Mouse (Mus musculus) macrophage (primary cell): ENCODE measurements around the gene Gm5127. TPM values are rescaled to one million over a fixed set of nuclear protein-coding genes. Genes with fewer than 3 reads are reported as not detected.
A peak's percentile ranks its signal among the peaks of the same experiment; 100 is the strongest.

Experiments
- H3K27ac ChIP-seq: fragments of 350-480 bp; formaldehyde crosslinking; 2 replicates; pipeline ENCODE4 v1.9.0; 2021
- H3K36me3 ChIP-seq: fragments of 350-480 bp; formaldehyde crosslinking; 2 replicates; pipeline ENCODE4 v1.9.0; 2021; ENCODE audit errors: inconsistent target
- H3K4me3 ChIP-seq: fragments of 350-480 bp; formaldehyde crosslinking; 2 replicates; pipeline ENCODE4 v1.9.0; 2021; ENCODE audit errors: inconsistent target
- H3K79me2 ChIP-seq: fragments of 350-480 bp; formaldehyde crosslinking; 2 replicates; pipeline ENCODE4 v1.9.0; 2021; ENCODE audit errors: inconsistent target
- WGBS: methylation state at CpG from one replicate; pipeline ENCODE4 v1.1.7; 2026; ENCODE audit warnings: inconsistent platforms; ENCODE audit not compliant: missing documents; 5-methylcytosine and 5-hydroxymethylcytosine counted together
- polyA plus RNA-seq: library from polyadenylated mRNA; stranded (reverse); fragments of 250-400 nt; gene quantifications from 3 replicates; pipeline ENCODE4 v1.2.4, GENCODE M21; 2018; ENCODE audit warnings: inconsistent platforms
- total RNA-seq, 78 experiments: library from RNA; depleted of rRNA; stranded (reverse); fragments of 250-400 nt; gene quantifications; 1 replicate in 9 of 78; 2 replicates in 24 of 78; 3 replicates in 43 of 78; 4 replicates in 2 of 78; pipeline ENCODE4 v1.2.4; 2018; ENCODE audit warnings: inconsistent platforms in 56 of 78

Gene Gm5127
- total RNA-seq (2018; cell fraction: chromatin; rRNA removed) = 1 to 10 TPM in 4 of 26 experiments, under 1 TPM in 9, not detected in 13; 0.35 to 1.3 (median 0.63) TPM
- total RNA-seq (2018; cell fraction: cytosol; rRNA removed) = 1 to 10 TPM in 1 of 26 experiments, under 1 TPM in 25; 0.32 to 1.3 (median 0.57) TPM
- total RNA-seq (2018; cell fraction: nucleus; rRNA removed) = 1 to 10 TPM in 11 of 26 experiments, under 1 TPM in 10, not detected in 5; 0.40 to 2.4 (median 1.1) TPM
- polyA plus RNA-seq = 0.38 to 0.59 TPM (median 0.43 TPM) in 3 replicates

- no peak within 1 kb of the TSS for H3K27ac ChIP-seq
- 90% methylated on average over 3 of the region's 3 CpGs for WGBS
- no peak within 1 kb of the TSS for H3K4me3 ChIP-seq
- no peaks in the 10 kb centered on the region; the same call in 1 of the 2 replicates for H3K79me2 ChIP-seq
- H3K36me3 ChIP-seq = no peaks in the 10 kb centered on the region
Observed at GRCm38 (mm10) chrX:106582886-106583285, at the start of gene Gm5127. Gene Gm5127, plus strand, starts transcription at chrX:106583186.

- Histone ChIP-seq H3K36me3 (no peaks in the 10 kb centered on the region), H3K4me3 (no peak overlapping the region), H3K27ac (no peak overlapping the region), H3K79me2 (no peaks in the 10 kb centered on the region)
- 58% methylated on average over 3 of the region's 3 CpGs for WGBS
Observed at GRCm38 (mm10) chrX:106536359-106536758, 46.6 kb upstream of the Gm5127 start.

GRCm38 (mm10) chrX:106555457-106555856 is 27.5 kb upstream of the Gm5127 start:
- WGBS = 44% methylated on average over 2 of the region's 2 CpGs
- H3K36me3 ChIP-seq = no peaks in the 10 kb centered on the region
- no peak overlapping the region for H3K4me3 ChIP-seq
- no peaks in the 10 kb centered on the region for H3K79me2 ChIP-seq
- no peak overlapping the region for H3K27ac ChIP-seq

- Histone ChIP-seq H3K4me3 (no peak overlapping the region), H3K36me3 (no peaks in the 10 kb centered on the region), H3K79me2 (no peaks in the 10 kb centered on the region), H3K27ac (no peak overlapping the region)
- WGBS = 79% methylated on average over 3 of the region's 3 CpGs
Observed at GRCm38 (mm10) chrX:106578966-106579365, 4.0 kb upstream of the Gm5127 start.

GRCm38 (mm10) chrX:106580410-106580809 is 2.6 kb upstream of the Gm5127 start:
- Histone ChIP-seq H3K36me3 (no peaks in the 10 kb centered on the region), H3K79me2 (no peaks in the 10 kb centered on the region), H3K27ac (no peak overlapping the region), H3K4me3 (no peak overlapping the region)

- Histone ChIP-seq H3K4me3 (no peak overlapping the region), H3K79me2 (no peaks in the 10 kb centered on the region; the same call in 1 of the 2 replicates), H3K36me3 (no peaks in the 10 kb centered on the region), H3K27ac (no peak overlapping the region)
- 48% methylated on average over 2 of the region's 2 CpGs for WGBS
Observed at GRCm38 (mm10) chrX:106582197-106582596, 789 bp upstream of the Gm5127 start.

GRCm38 (mm10) chrX:106593914-106594313 is 10.9 kb downstream of the Gm5127 start:
- Histone ChIP-seq H3K36me3 (no peaks in the 10 kb centered on the region), H3K79me2 (peaks cover 76% of the 10 kb centered on the region), H3K27ac (no peak overlapping the region)

GRCm38 (mm10) chrX:106595904-106596303 is 12.9 kb downstream of the Gm5127 start:
- H3K4me3 ChIP-seq = no peak overlapping the region
- peaks cover 74% of the 10 kb centered on the region for H3K79me2 ChIP-seq
- H3K27ac ChIP-seq = no peak overlapping the region
- WGBS = 64% methylated on average over 1 of the region's 1 CpGs
- no peaks in the 10 kb centered on the region for H3K36me3 ChIP-seq

More at GRCm38 (mm10) chrX:106593914-106594313, 10.9 kb downstream of the Gm5127 start:
- H3K4me3 ChIP-seq = no peak overlapping the region

GRCm38 (mm10) chrX:106602574-106603258 is 19.7 kb downstream of the Gm5127 start:
- Histone ChIP-seq H3K79me2 (peaks cover 52% of the 10 kb centered on the region), H3K36me3 (no peaks in the 10 kb centered on the region), H3K27ac (peak overlapping the region; percentile 86), H3K4me3 (peak overlapping the region; percentile 42)
- 37% methylated on average over 9 of the region's 9 CpGs for WGBS

GRCm38 (mm10) chrX:106603386-106603785 is 20.4 kb downstream of the Gm5127 start, which contains the start of gene Cysltr1:
Gene Cysltr1, minus strand, starts transcription at chrX:106603679.
- Histone ChIP-seq H3K36me3 (no peaks in the 10 kb centered on the region), H3K27ac (peak within 1 kb of the TSS; percentile 86), H3K4me3 (peak within 1 kb of the TSS; percentile 42), H3K79me2 (peaks cover 45% of the 10 kb centered on the region)
- WGBS = 13% methylated on average over 6 of the region's 6 CpGs

GRCm38 (mm10) chrX:106622512-106622911 is 39.5 kb downstream of the Gm5127 start:
- no peak overlapping the region for H3K27ac ChIP-seq
- no peak overlapping the region for H3K4me3 ChIP-seq
- WGBS = 43% methylated on average over 1 of the region's 1 CpGs
- no peaks in the 10 kb centered on the region for H3K79me2 ChIP-seq
- H3K36me3 ChIP-seq = no peaks in the 10 kb centered on the region

- H3K79me2 ChIP-seq = no peaks in the 10 kb centered on the region
- H3K4me3 ChIP-seq = no peak overlapping the region
- no peaks in the 10 kb centered on the region for H3K36me3 ChIP-seq
- WGBS = 22% methylated on average over 3 of the region's 3 CpGs
- peak overlapping the region; percentile 58 for H3K27ac ChIP-seq
Observed at GRCm38 (mm10) chrX:106623667-106624066, 40.7 kb downstream of the Gm5127 start.

- WGBS = no CpG with 5 or more reads among the region's 1 CpGs
- no peak overlapping the region for H3K4me3 ChIP-seq
- 0 out of 2 replicates have a peak overlapping the region, but pooled peaks have one; percentile 17 for H3K27ac ChIP-seq
Observed at GRCm38 (mm10) chrX:106628514-106628913, 45.5 kb downstream of the Gm5127 start.

GRCm38 (mm10) chrX:106633543-106633942 is 50.6 kb downstream of the Gm5127 start:
- no peaks in the 10 kb centered on the region for H3K79me2 ChIP-seq
- no peaks in the 10 kb centered on the region for H3K36me3 ChIP-seq
- H3K4me3 ChIP-seq = no peak overlapping the region
- peak overlapping the region; percentile 63 for H3K27ac ChIP-seq

More at GRCm38 (mm10) chrX:106628514-106628913, 45.5 kb downstream of the Gm5127 start:
- Histone ChIP-seq H3K36me3 (no peaks in the 10 kb centered on the region), H3K79me2 (no peaks in the 10 kb centered on the region)

- no peaks in the 10 kb centered on the region for H3K79me2 ChIP-seq
- H3K36me3 ChIP-seq = no peaks in the 10 kb centered on the region
- no peak overlapping the region for H3K4me3 ChIP-seq
- WGBS = 49% methylated on average over 3 of the region's 3 CpGs
- H3K27ac ChIP-seq = peak overlapping the region; percentile 63
Observed at GRCm38 (mm10) chrX:106634799-106635541, 52.0 kb downstream of the Gm5127 start.
